ENCODE assay signal across 31 mouse cellular contexts in the genomic region with DNA sequence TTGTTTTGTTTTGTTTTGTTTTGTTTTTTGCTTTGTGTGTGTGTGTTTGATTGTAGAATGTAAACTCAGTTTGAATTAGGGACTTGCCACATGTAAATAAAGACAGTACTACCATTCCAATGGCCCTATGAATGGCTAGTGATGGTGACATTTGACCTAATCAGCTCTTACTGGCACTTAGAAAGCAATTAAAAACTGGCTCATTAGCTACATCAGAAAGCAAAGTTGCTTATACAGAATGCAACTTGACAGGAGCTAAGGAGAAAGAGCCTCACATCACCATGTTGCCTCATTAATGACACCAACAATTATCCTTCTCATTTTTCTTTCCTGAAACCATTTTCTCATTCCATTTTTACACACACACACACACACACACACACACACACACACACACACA.
"Had no signal": no experiment of that assay in that cellular context is flagged by ENCODE, and none has a peak within 500 bp of the region (broad histone marks: within the 10 kb centered on the region; RNA-seq: fewer than 3 reads in every experiment).

No protein-coding gene starts in this region.

- H3K27ac ChIP-seq: left cerebral cortex, adult 2 months; limb, embryonic 10.5 days; limb, embryonic 12.5 days; limb, embryonic 13.5 days; limb, embryonic 15.5 days; liver, embryonic 12.5 days; liver, embryonic 13.5 days; liver, embryonic 14.5 days; liver, embryonic 15.5 days; lung, embryonic 15.5 days; macrophage; midbrain, embryonic 10.5 days; midbrain, embryonic 12.5 days; midbrain, embryonic 13.5 days; midbrain, embryonic 15.5 days had no signal

- ATAC-seq: liver, embryonic 12.5 days; liver, postnatal 0 days; lung, postnatal 0 days; midbrain, embryonic 13.5 days; midbrain, embryonic 15.5 days; midbrain, embryonic 16.5 days had no signal

- H3K4me2 ChIP-seq: limb, embryonic 12.5 days; limb, embryonic 13.5 days; limb, embryonic 15.5 days; liver, embryonic 11.5 days; liver, embryonic 12.5 days; liver, embryonic 13.5 days; liver, embryonic 15.5 days; lung, embryonic 14.5 days; lung, embryonic 15.5 days; midbrain, embryonic 11.5 days; midbrain, embryonic 12.5 days; midbrain, embryonic 13.5 days; midbrain, embryonic 15.5 days had no signal

- H3K9me3 ChIP-seq: limb, embryonic 10.5 days; limb, embryonic 12.5 days; limb, embryonic 13.5 days; limb, embryonic 15.5 days; liver, embryonic 12.5 days; liver, embryonic 13.5 days; liver, embryonic 15.5 days; lung, embryonic 15.5 days; midbrain, embryonic 10.5 days; midbrain, embryonic 12.5 days; midbrain, embryonic 13.5 days; midbrain, embryonic 15.5 days had no signal

- H3K27me3 ChIP-seq: limb, embryonic 12.5 days; limb, embryonic 13.5 days; limb, embryonic 15.5 days; liver, embryonic 12.5 days; liver, embryonic 13.5 days; liver, embryonic 15.5 days; lung, embryonic 15.5 days; megakaryocyte, embryonic 14.5 days; midbrain, embryonic 12.5 days; midbrain, embryonic 13.5 days; midbrain, embryonic 15.5 days had no signal

- H3K4me3 ChIP-seq: left cerebral cortex, adult 2 months; limb, embryonic 10.5 days; limb, embryonic 12.5 days; limb, embryonic 13.5 days; limb, embryonic 15.5 days; liver, embryonic 12.5 days; liver, embryonic 13.5 days; liver, embryonic 15.5 days; lung, embryonic 15.5 days; megakaryocyte, embryonic 14.5 days; midbrain, embryonic 10.5 days; midbrain, embryonic 12.5 days; midbrain, embryonic 13.5 days; midbrain, embryonic 15.5 days; myocyte had no signal

- DNase-seq: left cerebral cortex, postnatal 4 days; liver; liver, embryonic 13.5 days; liver, postnatal 0 days; lung, adult 18-20 months; lung, adult 2 months; lung, embryonic 14.5 days; lung, postnatal 10 days; lung, postnatal 14 days; lung, postnatal 36 days; midbrain, embryonic 14.5 days had no signal

- H3K4me1 ChIP-seq: limb, embryonic 10.5 days; limb, embryonic 12.5 days; limb, embryonic 13.5 days; limb, embryonic 15.5 days; liver, embryonic 12.5 days; liver, embryonic 13.5 days; liver, embryonic 15.5 days; lung, embryonic 15.5 days; megakaryocyte, embryonic 14.5 days; midbrain, embryonic 10.5 days; midbrain, embryonic 12.5 days; midbrain, embryonic 13.5 days; midbrain, embryonic 15.5 days had no signal

- H3K36me3 ChIP-seq: limb, embryonic 10.5 days; limb, embryonic 12.5 days; limb, embryonic 13.5 days; limb, embryonic 15.5 days; liver, embryonic 12.5 days; liver, embryonic 13.5 days; liver, embryonic 15.5 days; lung, embryonic 15.5 days; midbrain, embryonic 10.5 days; midbrain, embryonic 12.5 days; midbrain, embryonic 13.5 days; midbrain, embryonic 15.5 days had no signal

- H3K9ac ChIP-seq: limb, embryonic 12.5 days; limb, embryonic 13.5 days; limb, embryonic 15.5 days; liver, embryonic 12.5 days; liver, embryonic 13.5 days; liver, embryonic 14.5 days; liver, embryonic 15.5 days; liver, postnatal 0 days; lung, embryonic 14.5 days; lung, embryonic 15.5 days; midbrain, embryonic 12.5 days; midbrain, embryonic 13.5 days; midbrain, embryonic 15.5 days had no signal
